Mouse (Mus musculus) olfactory bulb, adult 2 months (tissue): ENCODE data around the gene Twnk.

Source experiments
- CTCF ChIP-seq: fragments of 200-500 bp; IDR thresholded peaks from 2 replicates; pipeline ENCODE4 v1.5.1; 2012; ENCODE audit warnings: low read depth, mild to moderate bottlenecking, low read length, moderate library complexity; ENCODE audit not compliant: insufficient read depth
- POLR2A ChIP-seq: fragments of 200-500 bp; IDR thresholded peaks from 2 replicates; pipeline ENCODE4 v1.6.1; 2012; ENCODE audit warnings: mild to moderate bottlenecking, low read depth, low read length, moderate library complexity; ENCODE audit not compliant: insufficient read depth

GRCm38 (mm10) chr19:45053451-45053850, 48.0 kb downstream of the Twnk start:
- TF ChIP-seq CTCF = no peak
- TF ChIP-seq POLR2A = no peak
